Mouse (Mus musculus): ENCODE data around the gene Cc2d1b. TPM values are rescaled to one million over a fixed set of nuclear protein-coding genes. Genes with fewer than 3 reads are reported as not detected.

The Cc2d1b gene
- polyA plus RNA-seq, 1 experiment from 2014 or later: 18.7 TPM

- WGBS (ENCODE audit: insufficient replicate concordance): 92% methylated on average over 3 of the region's 3 CpGs
Measured at GRCm38 (mm10) chr4:108608651-108609050, 11.1 kb upstream of the Cc2d1b start.

GRCm38 (mm10) chr4:108610935-108611334, 8.8 kb upstream of the Cc2d1b start:
- H3K27me3 ChIP-seq (ENCODE audit: control insufficient read depth, insufficient read depth, low read length): no peaks in the 10 kb centered on the region
- H3K4me2 ChIP-seq: no peak overlapping the region
- H3K4me3 ChIP-seq (ENCODE audit: low read depth, low read length): no peak overlapping the region
- no peaks in the 10 kb centered on the region for H3K9me3 ChIP-seq (replicated peaks; ENCODE audit: control insufficient read depth, low read length)
- H3K36me3 ChIP-seq (ENCODE audit: control insufficient read depth, insufficient read depth, low read length): peaks cover 9% of the 10 kb centered on the region; the same call in 1 of the 2 replicates
- ATAC-seq (replicated peaks; ENCODE audit: insufficient number of reproducible peaks, low FRiP score, low TSS enrichment): no peak
- WGBS (ENCODE audit: insufficient replicate concordance): 82% methylated on average over 5 of the region's 5 CpGs
- H3K27ac ChIP-seq (ENCODE audit: low read depth, low read length): no peak overlapping the region
- H3K9ac ChIP-seq (ENCODE audit: low read depth, low read length): no peak overlapping the region
- no peaks in the 10 kb centered on the region for H3K4me1 ChIP-seq (ENCODE audit: control insufficient read depth, insufficient read depth, low read length)

More at GRCm38 (mm10) chr4:108608651-108609050, 11.1 kb upstream of the Cc2d1b start:
- ATAC-seq (replicated peaks; ENCODE audit: insufficient number of reproducible peaks, low FRiP score, low TSS enrichment): no peak
- Histone ChIP-seq H3K9me3 (replicated peaks; ENCODE audit: control insufficient read depth, low read length) (no peaks in the 10 kb centered on the region), H3K36me3 (ENCODE audit: control insufficient read depth, insufficient read depth, low read length) (peaks cover 17% of the 10 kb centered on the region), H3K27me3 (ENCODE audit: control insufficient read depth, insufficient read depth, low read length) (no peaks in the 10 kb centered on the region), H3K9ac (ENCODE audit: low read depth, low read length) (no peak overlapping the region), H3K4me2 (no peak overlapping the region), H3K4me3 (ENCODE audit: low read depth, low read length) (no peak overlapping the region), H3K4me1 (ENCODE audit: control insufficient read depth, insufficient read depth, low read length) (no peaks in the 10 kb centered on the region), H3K27ac (ENCODE audit: low read depth, low read length) (no peak overlapping the region)

GRCm38 (mm10) chr4:108618586-108618985, 1.2 kb upstream of the Cc2d1b start:
- H3K27ac ChIP-seq (ENCODE audit: low read depth, low read length): 0 out of 2 replicates have a peak overlapping the region, but pooled peaks have one; percentile 81
- H3K9me3 ChIP-seq (replicated peaks; ENCODE audit: control insufficient read depth, low read length): no peaks in the 10 kb centered on the region
- no peak for ATAC-seq (replicated peaks; ENCODE audit: insufficient number of reproducible peaks, low FRiP score, low TSS enrichment)
- no peaks in the 10 kb centered on the region for H3K36me3 ChIP-seq (ENCODE audit: control insufficient read depth, insufficient read depth, low read length)
- H3K4me2 ChIP-seq: peak overlapping the region; percentile 96
- no peaks in the 10 kb centered on the region for H3K27me3 ChIP-seq (ENCODE audit: control insufficient read depth, insufficient read depth, low read length)
- 67% methylated on average over 4 of the region's 4 CpGs for WGBS (ENCODE audit: insufficient replicate concordance)
- H3K9ac ChIP-seq (ENCODE audit: low read depth, low read length): peak overlapping the region; percentile 94; the same call in 1 of the 2 replicates
- peak overlapping the region; percentile 85 for H3K4me3 ChIP-seq (ENCODE audit: low read depth, low read length)
- peaks cover 11% of the 10 kb centered on the region for H3K4me1 ChIP-seq (ENCODE audit: control insufficient read depth, insufficient read depth, low read length)

GRCm38 (mm10) chr4:108619165-108619564, 575 bp upstream of the Cc2d1b start:
- WGBS (ENCODE audit: insufficient replicate concordance): 2% methylated on average over 10 of the region's 10 CpGs
- Histone ChIP-seq H3K4me2 (peak overlapping the region; percentile 96), H3K27ac (ENCODE audit: low read depth, low read length) (peak overlapping the region; percentile 81), H3K9me3 (replicated peaks; ENCODE audit: control insufficient read depth, low read length) (no peaks in the 10 kb centered on the region), H3K4me1 (ENCODE audit: control insufficient read depth, insufficient read depth, low read length) (peaks cover 11% of the 10 kb centered on the region), H3K27me3 (ENCODE audit: control insufficient read depth, insufficient read depth, low read length) (no peaks in the 10 kb centered on the region), H3K4me3 (ENCODE audit: low read depth, low read length) (peak overlapping the region; percentile 85), H3K36me3 (ENCODE audit: control insufficient read depth, insufficient read depth, low read length) (no peaks in the 10 kb centered on the region), H3K9ac (ENCODE audit: low read depth, low read length) (peak overlapping the region; percentile 94)
- no peak; the same call in 1 of the 2 replicates for ATAC-seq (replicated peaks; ENCODE audit: insufficient number of reproducible peaks, low FRiP score, low TSS enrichment)

GRCm38 (mm10) chr4:108620536-108620935, 796 bp downstream of the Cc2d1b start:
- no peak for ATAC-seq (replicated peaks; ENCODE audit: insufficient number of reproducible peaks, low FRiP score, low TSS enrichment)
- H3K4me2 ChIP-seq: peak overlapping the region; percentile 96
- H3K4me3 ChIP-seq (ENCODE audit: low read depth, low read length): peak overlapping the region; percentile 85
- peak overlapping the region; percentile 94 for H3K9ac ChIP-seq (ENCODE audit: low read depth, low read length)
- H3K36me3 ChIP-seq (ENCODE audit: control insufficient read depth, insufficient read depth, low read length): peaks cover 4% of the 10 kb centered on the region; the same call in 1 of the 2 replicates
- 17% methylated on average over 8 of the region's 8 CpGs for WGBS (ENCODE audit: insufficient replicate concordance)
- peak overlapping the region; percentile 81 for H3K27ac ChIP-seq (ENCODE audit: low read depth, low read length)
- peaks cover 11% of the 10 kb centered on the region for H3K4me1 ChIP-seq (ENCODE audit: control insufficient read depth, insufficient read depth, low read length)
- H3K27me3 ChIP-seq (ENCODE audit: control insufficient read depth, insufficient read depth, low read length): no peaks in the 10 kb centered on the region
- no peaks in the 10 kb centered on the region for H3K9me3 ChIP-seq (replicated peaks; ENCODE audit: control insufficient read depth, low read length)

- peaks cover 6% of the 10 kb centered on the region for H3K36me3 ChIP-seq (ENCODE audit: control insufficient read depth, insufficient read depth, low read length)
- no peak overlapping the region for H3K4me3 ChIP-seq (ENCODE audit: low read depth, low read length)
- no peaks in the 10 kb centered on the region for H3K9me3 ChIP-seq (replicated peaks; ENCODE audit: control insufficient read depth, low read length)
- no peaks in the 10 kb centered on the region for H3K27me3 ChIP-seq (ENCODE audit: control insufficient read depth, insufficient read depth, low read length)
- WGBS (ENCODE audit: insufficient replicate concordance): 91% methylated on average over 6 of the region's 6 CpGs
- H3K9ac ChIP-seq (ENCODE audit: low read depth, low read length): no peak overlapping the region
- no peak overlapping the region for H3K4me2 ChIP-seq
- no peak overlapping the region for H3K27ac ChIP-seq (ENCODE audit: low read depth, low read length)
- H3K4me1 ChIP-seq (ENCODE audit: control insufficient read depth, insufficient read depth, low read length): peaks cover 11% of the 10 kb centered on the region
- no peak for ATAC-seq (replicated peaks; ENCODE audit: insufficient number of reproducible peaks, low FRiP score, low TSS enrichment)
Measured at GRCm38 (mm10) chr4:108621504-108621903, 1.8 kb downstream of the Cc2d1b start.

- no peaks in the 10 kb centered on the region for H3K27me3 ChIP-seq (ENCODE audit: control insufficient read depth, insufficient read depth, low read length)
- H3K4me2 ChIP-seq: no peak overlapping the region
- H3K4me1 ChIP-seq (ENCODE audit: control insufficient read depth, insufficient read depth, low read length): no peaks in the 10 kb centered on the region
- WGBS (ENCODE audit: insufficient replicate concordance): 87% methylated on average over 5 of the region's 5 CpGs
- no peak overlapping the region for H3K27ac ChIP-seq (ENCODE audit: low read depth, low read length)
- no peaks in the 10 kb centered on the region for H3K9me3 ChIP-seq (replicated peaks; ENCODE audit: control insufficient read depth, low read length)
- ATAC-seq (replicated peaks; ENCODE audit: insufficient number of reproducible peaks, low FRiP score, low TSS enrichment): no peak
- H3K4me3 ChIP-seq (ENCODE audit: low read depth, low read length): no peak overlapping the region
- peaks cover 33% of the 10 kb centered on the region for H3K36me3 ChIP-seq (ENCODE audit: control insufficient read depth, insufficient read depth, low read length)
- no peak overlapping the region for H3K9ac ChIP-seq (ENCODE audit: low read depth, low read length)
Measured at GRCm38 (mm10) chr4:108627066-108627465, 7.3 kb downstream of the Cc2d1b start.

- no peak for ATAC-seq (replicated peaks; ENCODE audit: insufficient number of reproducible peaks, low FRiP score, low TSS enrichment)
- peaks cover 38% of the 10 kb centered on the region for H3K36me3 ChIP-seq (ENCODE audit: control insufficient read depth, insufficient read depth, low read length)
- H3K4me1 ChIP-seq (ENCODE audit: control insufficient read depth, insufficient read depth, low read length): no peaks in the 10 kb centered on the region
- WGBS (ENCODE audit: insufficient replicate concordance): 92% methylated on average over 7 of the region's 7 CpGs
- no peak overlapping the region for H3K9ac ChIP-seq (ENCODE audit: low read depth, low read length)
- no peak overlapping the region for H3K27ac ChIP-seq (ENCODE audit: low read depth, low read length)
- H3K9me3 ChIP-seq (replicated peaks; ENCODE audit: control insufficient read depth, low read length): no peaks in the 10 kb centered on the region
- no peaks in the 10 kb centered on the region for H3K27me3 ChIP-seq (ENCODE audit: control insufficient read depth, insufficient read depth, low read length)
- no peak overlapping the region for H3K4me3 ChIP-seq (ENCODE audit: low read depth, low read length)
- no peak overlapping the region for H3K4me2 ChIP-seq
Measured at GRCm38 (mm10) chr4:108629363-108629880, 9.7 kb downstream of the Cc2d1b start.

- Histone ChIP-seq H3K27me3 (ENCODE audit: control insufficient read depth, insufficient read depth, low read length) (no peaks in the 10 kb centered on the region), H3K4me3 (ENCODE audit: low read depth, low read length) (no peak overlapping the region), H3K4me1 (ENCODE audit: control insufficient read depth, insufficient read depth, low read length) (no peaks in the 10 kb centered on the region), H3K27ac (ENCODE audit: low read depth, low read length) (no peak overlapping the region), H3K4me2 (no peak overlapping the region), H3K9me3 (replicated peaks; ENCODE audit: control insufficient read depth, low read length) (no peaks in the 10 kb centered on the region), H3K9ac (ENCODE audit: low read depth, low read length) (no peak overlapping the region), H3K36me3 (ENCODE audit: control insufficient read depth, insufficient read depth, low read length) (peaks cover 35% of the 10 kb centered on the region)
- no peak for ATAC-seq (replicated peaks; ENCODE audit: insufficient number of reproducible peaks, low FRiP score, low TSS enrichment)
- 87% methylated on average over 9 of the region's 9 CpGs for WGBS (ENCODE audit: insufficient replicate concordance)
Measured at GRCm38 (mm10) chr4:108630096-108630495, 10.4 kb downstream of the Cc2d1b start.
